Mouse (Mus musculus): ENCODE data around the gene Dlk2. TPM values are rescaled to one million over a fixed set of nuclear protein-coding genes. Genes with fewer than 3 reads are reported as not detected.
A peak's percentile ranks its signal among the peaks of the same experiment; 100 is the strongest.

Gene Dlk2
- 0.36 and 0.77 TPM in 2 replicates for polyA plus RNA-seq (2016; fragmentation: Nextera tagmentation; extraction: Ambion mirVana)

DNA sequence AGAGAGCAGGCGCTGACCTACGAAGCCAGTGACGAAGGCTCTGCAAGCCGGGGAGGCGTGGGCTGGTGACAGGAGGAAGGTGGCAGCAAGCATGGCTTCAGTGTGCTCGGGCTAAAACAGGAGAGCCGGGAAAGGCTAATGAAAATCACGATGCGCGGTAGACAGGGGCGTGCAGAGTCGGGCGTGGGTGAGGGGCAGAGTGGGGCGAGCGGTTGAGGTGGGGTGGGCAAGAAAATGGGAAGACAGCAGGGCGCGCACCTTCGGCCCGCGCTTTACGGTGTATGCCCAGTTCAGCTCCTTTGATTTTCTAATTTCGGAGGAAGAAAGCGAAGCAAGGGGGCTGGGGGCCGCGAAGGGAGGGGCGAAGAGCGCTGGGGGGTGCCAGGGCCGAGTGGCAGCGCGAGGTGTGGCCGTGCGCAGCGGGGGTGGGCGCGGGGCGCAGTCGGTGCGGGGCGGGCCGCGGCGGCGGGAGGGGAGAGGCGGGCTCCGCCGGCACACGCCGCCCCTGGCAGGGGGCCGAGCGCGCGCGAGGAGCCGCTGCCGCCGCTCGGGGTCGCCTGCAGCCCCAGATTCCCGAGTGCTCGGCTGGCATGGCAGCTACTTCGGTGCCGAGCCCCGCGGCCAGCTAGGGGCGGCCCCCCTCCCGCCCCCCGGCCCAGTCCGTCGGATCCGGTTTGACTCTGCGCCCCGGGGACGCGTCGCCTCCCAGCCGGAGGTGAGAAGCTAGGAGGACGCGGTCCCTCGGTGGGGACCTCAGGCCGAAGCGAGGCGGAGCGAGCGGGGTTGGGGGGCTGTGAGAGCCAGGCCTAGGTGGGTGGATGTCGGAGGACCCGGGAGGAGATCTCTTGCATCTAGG lies at the start of gene Dlk2:
Gene Dlk2 (plus strand): TSS at position 58 of the 856 bp plus-strand sequence.
- WGBS, result under 1% methylated on average over 70 of the region's 86 CpGs
- peaks cover 24% of the 10 kb centered on the region for H3K4me1 ChIP-seq
- no peak for DNase-seq (ENCODE audit: low spot score)
- H3K9me3 ChIP-seq, result no peaks in the 10 kb centered on the region
- peak within 1 kb of the TSS; percentile 42 for H3K27ac ChIP-seq
- no peaks in the 10 kb centered on the region for H3K36me3 ChIP-seq
- peaks cover 95% of the 10 kb centered on the region for H3K27me3 ChIP-seq (ENCODE audit: insufficient read depth, poor library complexity, severe bottlenecking)
- peak within 1 kb of the TSS; percentile 75 for H3K4me3 ChIP-seq

DNA sequence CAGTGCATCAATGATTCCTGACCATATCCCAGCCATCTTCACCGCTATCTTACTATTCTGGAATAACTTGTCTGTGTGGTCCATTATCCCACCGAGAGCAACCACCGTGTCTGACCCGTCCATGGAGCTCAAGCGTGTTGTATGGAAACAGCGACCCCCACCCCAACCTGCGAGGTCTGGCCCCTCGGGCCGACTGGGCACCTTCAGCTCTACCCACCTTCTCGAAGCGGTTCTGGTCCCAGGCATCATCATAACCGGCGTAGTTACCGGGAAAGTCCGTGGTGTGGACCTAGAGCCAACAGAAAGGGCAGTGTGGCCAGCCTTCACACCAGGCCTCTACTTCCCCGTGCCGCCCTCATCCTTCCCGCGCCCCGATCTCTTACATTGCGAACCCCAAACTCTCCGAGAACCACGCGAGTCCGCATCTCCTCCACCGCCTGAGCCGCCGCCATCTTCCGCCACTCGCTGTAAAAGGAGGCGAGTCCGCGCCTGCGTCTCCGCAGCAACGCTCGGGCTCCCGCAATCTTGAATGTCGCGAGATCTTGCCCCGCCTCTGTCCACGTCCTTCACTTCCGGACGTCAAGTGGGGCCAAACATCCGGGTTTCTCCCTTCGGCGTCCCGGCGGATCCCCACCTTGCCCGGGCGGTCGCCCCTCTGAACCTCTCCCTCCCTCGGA lies 49.6 kb upstream of the Dlk2 start, which contains the start of the genes Polr1c and Yipf3:
Gene Polr1c (minus strand): TSS at position 543 of the 677 bp plus-strand sequence.
Gene Yipf3 (plus strand): TSS at position 569 of the 677 bp plus-strand sequence.
- Histone ChIP-seq H3K27ac (peak within 1 kb of the TSS; percentile 90), H3K9me3 (no peaks in the 10 kb centered on the region), H3K4me1 (peaks cover 19% of the 10 kb centered on the region), H3K4me3 (peak within 1 kb of the TSS; percentile 88), H3K36me3 (peaks cover 75% of the 10 kb centered on the region), H3K27me3 (ENCODE audit: insufficient read depth, poor library complexity, severe bottlenecking) (peaks cover 10% of the 10 kb centered on the region; the same call in 1 of the 2 replicates)
- WGBS, result under 1% methylated on average over 53 of the region's 53 CpGs
- DNase-seq (ENCODE audit: low spot score), result peak; percentile 97

DNA sequence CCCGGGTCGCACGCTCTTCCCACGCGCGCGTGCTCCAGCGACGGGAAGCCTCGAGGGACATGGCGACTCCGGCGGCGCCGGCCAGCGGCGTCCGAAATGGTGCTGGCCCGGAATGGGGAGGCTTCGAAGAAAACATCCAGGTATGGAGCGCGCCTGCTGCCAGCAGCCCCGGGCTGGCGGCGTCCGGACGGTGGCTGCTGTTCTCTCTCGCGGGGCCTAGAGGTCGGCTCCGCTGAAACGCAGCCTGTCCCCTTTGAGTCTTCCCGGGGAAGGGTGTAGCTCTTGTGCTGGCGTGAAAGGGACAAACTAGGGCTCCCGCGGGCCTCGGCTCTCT lies 49.1 kb upstream of the Dlk2 start:
- peaks cover 69% of the 10 kb centered on the region for H3K36me3 ChIP-seq
- H3K27ac ChIP-seq, result peak overlapping the region; percentile 90
- H3K27me3 ChIP-seq (ENCODE audit: insufficient read depth, poor library complexity, severe bottlenecking), result peaks cover 5% of the 10 kb centered on the region; the same call in 1 of the 2 replicates
- peaks cover 20% of the 10 kb centered on the region for H3K4me1 ChIP-seq
- DNase-seq (ENCODE audit: low spot score), result no peak
- peak overlapping the region; percentile 88 for H3K4me3 ChIP-seq
- under 1% methylated on average over 37 of the region's 37 CpGs for WGBS
- no peaks in the 10 kb centered on the region for H3K9me3 ChIP-seq

DNA sequence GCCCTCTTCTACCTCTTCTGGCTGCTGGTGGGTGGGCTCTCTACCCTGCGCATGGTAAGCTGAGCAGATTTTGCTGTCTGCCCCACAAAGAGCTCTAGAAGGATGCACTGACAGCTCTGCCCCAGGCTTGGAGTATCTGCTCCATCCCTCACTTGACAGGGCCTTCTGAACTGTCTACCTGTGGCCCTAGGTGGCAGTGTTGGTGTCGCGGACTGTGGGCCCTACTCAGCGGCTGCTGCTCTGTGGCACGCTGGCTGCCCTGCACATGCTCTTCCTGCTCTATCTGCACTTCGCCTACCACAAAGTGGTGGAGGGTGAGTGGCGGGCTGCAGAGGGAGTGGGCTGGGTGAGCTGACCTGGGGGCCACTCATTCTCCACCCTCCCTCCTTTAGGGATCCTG lies 46.0 kb upstream of the Dlk2 start:
- H3K4me3 ChIP-seq, result no peak overlapping the region
- no peak for DNase-seq (ENCODE audit: low spot score)
- peaks cover 36% of the 10 kb centered on the region for H3K4me1 ChIP-seq

DNA sequence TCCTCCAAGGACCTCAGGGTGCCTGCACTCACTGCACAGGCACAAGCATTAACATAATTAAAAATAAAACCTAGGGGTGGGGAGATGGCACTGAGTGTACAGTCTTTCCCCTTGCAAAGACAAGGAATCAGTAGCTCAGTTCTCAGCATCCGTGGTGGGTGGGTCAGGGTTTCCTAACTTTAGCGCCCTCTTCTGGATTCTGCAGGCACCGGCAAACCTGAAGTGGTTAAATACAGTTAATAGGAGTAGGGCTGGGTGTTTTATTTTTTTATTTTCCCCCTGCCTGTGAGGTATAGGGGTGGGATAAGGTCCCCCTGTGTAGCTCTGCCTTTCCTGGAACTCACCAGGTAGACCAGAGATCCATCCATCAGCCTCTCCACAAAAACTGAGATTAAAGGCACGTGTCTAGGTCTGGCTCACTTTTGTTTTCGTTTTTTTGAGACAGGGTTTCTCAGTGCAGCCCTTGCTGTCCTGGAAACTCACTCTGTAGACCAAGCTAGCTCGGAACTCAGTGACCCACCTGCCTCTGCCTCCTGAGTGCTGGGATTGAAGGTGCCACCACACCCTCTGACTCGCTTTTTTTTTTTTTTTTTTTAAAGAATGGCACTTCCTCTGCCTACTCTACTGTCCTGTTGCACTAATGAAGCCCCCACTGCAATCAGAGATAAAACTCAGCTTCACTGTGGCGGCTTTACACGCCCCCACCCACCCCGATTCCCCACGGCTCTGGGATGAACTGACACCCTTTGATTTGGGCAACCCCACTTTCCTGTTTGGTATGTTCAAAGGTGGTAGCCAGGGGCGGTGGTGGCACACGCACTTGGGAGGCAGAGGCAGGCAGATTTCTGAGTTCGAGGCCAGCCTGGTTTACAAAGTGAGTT lies 44.4 kb upstream of the Dlk2 start:
- Histone ChIP-seq H3K4me1 (peaks cover 31% of the 10 kb centered on the region), H3K9me3 (no peaks in the 10 kb centered on the region), H3K27ac (no peak overlapping the region), H3K27me3 (ENCODE audit: insufficient read depth, poor library complexity, severe bottlenecking) (peaks cover 34% of the 10 kb centered on the region), H3K4me3 (peak overlapping the region; percentile 72), H3K36me3 (peaks cover 55% of the 10 kb centered on the region)
- no peak for DNase-seq (ENCODE audit: low spot score)
- 50% methylated on average over 14 of the region's 14 CpGs for WGBS

More for the DNA sequence above, 46.0 kb upstream of the Dlk2 start:
- H3K36me3 ChIP-seq, result peaks cover 41% of the 10 kb centered on the region
- no peak overlapping the region for H3K27ac ChIP-seq
- peaks cover 24% of the 10 kb centered on the region for H3K27me3 ChIP-seq (ENCODE audit: insufficient read depth, poor library complexity, severe bottlenecking)
- H3K9me3 ChIP-seq, result no peaks in the 10 kb centered on the region
- 74% methylated on average over 7 of the region's 7 CpGs for WGBS

DNA sequence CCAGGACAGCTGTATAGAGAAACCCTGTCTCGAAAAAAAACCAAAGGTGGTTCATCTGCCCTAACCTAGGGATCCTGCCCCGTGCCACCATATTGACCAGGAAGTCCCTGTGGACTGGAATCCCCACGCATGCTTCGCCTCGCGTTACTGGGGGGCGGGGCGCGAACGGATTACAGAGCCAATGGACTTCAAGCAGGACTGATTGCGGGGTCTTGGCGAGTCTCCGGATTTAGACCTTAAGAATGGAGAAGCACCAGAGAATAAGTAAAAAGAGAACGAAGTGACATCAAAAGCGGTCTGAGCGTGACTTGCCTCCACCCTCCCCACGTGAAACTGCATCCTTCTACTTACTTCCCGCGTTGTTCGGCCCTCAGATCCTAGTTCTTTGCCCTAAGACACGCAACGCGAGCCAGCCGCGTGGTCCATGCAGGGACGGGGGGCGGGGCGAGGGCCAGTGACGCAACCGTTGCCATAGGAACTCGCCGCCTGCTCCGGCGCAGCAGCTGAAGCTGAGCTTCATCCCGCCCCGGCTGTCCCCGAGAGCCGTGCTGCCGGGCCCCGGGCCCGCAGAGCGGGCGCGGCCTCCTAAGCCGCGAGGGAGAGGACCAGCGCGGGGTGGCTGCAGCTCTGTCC lies 43.7 kb upstream of the Dlk2 start, which contains the start of gene Lrrc73:
Gene Lrrc73 (plus strand): TSS at position 80 of the 633 bp plus-strand sequence.
- Histone ChIP-seq H3K27me3 (ENCODE audit: insufficient read depth, poor library complexity, severe bottlenecking) (peaks cover 34% of the 10 kb centered on the region), H3K36me3 (peaks cover 62% of the 10 kb centered on the region), H3K27ac (peak within 1 kb of the TSS; percentile 31), H3K4me3 (peak within 1 kb of the TSS; percentile 72), H3K9me3 (no peaks in the 10 kb centered on the region), H3K4me1 (peaks cover 35% of the 10 kb centered on the region)
- peak; percentile 94 for DNase-seq (ENCODE audit: low spot score)
- 2% methylated on average over 48 of the region's 48 CpGs for WGBS

DNA sequence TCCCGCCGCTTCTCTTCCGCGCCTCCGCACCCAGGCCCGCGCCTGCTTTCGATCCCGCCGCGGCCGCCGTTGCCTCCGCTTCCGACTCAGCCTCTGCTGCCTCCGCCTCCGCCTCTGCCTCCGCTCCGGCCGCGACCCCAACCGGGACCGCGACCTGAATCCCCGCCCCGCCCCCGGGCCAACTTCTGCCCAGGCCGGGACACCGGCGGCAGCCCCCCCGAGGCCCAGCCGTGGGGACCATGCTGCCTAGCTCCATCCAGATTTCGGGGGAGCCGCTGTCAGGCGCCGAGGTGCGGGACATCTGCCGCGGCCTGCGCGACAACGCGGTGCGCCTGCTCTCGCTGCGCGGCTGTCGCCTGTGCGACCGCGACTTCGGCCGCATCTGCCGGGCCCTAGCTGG lies 43.1 kb upstream of the Dlk2 start:
- H3K27me3 ChIP-seq (ENCODE audit: insufficient read depth, poor library complexity, severe bottlenecking), result peaks cover 34% of the 10 kb centered on the region
- under 1% methylated on average over 52 of the region's 54 CpGs for WGBS
- H3K9me3 ChIP-seq, result no peaks in the 10 kb centered on the region
- H3K36me3 ChIP-seq, result peaks cover 66% of the 10 kb centered on the region
- peaks cover 35% of the 10 kb centered on the region for H3K4me1 ChIP-seq
- peak overlapping the region; percentile 72 for H3K4me3 ChIP-seq
- DNase-seq (ENCODE audit: low spot score), result no peak
- peak overlapping the region; percentile 31 for H3K27ac ChIP-seq

DNA sequence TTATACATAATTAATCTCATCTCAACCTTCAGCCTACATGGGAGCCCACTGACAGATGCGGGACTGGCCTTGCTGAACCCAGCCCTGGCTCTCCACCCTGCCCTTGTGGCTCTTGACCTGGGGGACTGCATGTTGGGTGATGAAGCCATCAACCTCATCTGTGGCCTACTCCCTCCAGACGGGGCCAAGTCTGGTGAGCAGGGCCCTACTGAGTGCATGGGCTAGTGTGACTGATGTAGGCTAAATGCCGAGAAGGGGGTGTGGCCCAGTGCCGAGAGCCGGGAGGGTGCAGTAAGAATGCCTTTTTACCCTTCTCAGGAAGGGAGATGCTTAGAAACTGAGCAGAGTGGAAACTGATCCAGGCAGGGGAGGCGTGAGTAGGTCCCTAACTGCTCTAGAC lies 42.1 kb upstream of the Dlk2 start:
- Histone ChIP-seq H3K27ac (no peak overlapping the region), H3K27me3 (ENCODE audit: insufficient read depth, poor library complexity, severe bottlenecking) (peaks cover 34% of the 10 kb centered on the region), H3K36me3 (peaks cover 66% of the 10 kb centered on the region), H3K4me1 (peaks cover 41% of the 10 kb centered on the region), H3K4me3 (no peak overlapping the region), H3K9me3 (no peaks in the 10 kb centered on the region)
- DNase-seq (ENCODE audit: low spot score), result no peak
- WGBS, result 23% methylated on average over 6 of the region's 6 CpGs

DNA sequence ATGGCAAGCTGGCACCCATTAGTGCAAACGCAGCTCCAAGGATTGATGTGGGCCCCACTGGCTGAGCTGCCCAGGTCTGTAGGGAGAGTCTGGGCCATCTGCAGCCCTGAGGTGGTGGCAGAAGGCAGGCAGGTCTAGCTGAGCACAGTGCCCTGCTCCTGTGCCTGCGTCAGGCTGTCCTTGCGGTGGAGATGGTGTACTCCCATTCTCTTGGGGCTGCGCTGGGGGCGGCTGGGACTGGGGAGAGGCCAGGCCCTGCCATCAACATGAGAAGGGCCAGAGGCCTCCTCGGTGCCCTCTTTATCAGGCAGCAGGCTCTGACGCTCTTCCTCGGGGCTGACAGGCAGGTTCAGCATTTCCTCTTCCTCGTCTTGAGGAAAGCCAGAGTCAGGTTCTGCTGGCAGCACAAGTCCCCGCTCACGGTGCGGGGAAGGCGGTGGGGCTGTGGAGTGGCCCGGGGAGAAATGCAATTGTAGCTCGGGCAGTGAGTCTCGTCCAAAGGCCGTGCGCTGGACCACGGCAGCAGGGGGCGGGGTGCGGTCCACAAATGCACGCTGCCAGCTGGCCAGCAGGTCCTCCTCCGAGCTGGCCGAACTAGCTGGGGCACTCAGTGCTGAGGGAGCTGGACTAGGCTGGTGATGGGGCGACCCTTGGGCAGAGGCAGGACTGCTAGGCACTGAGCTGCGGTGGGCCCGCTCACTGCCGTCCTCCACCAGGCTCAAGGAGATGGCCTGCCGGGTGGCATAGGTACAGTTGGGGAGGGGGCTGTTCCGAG lies 38.8 kb upstream of the Dlk2 start:
- H3K27ac ChIP-seq, result peak overlapping the region; percentile 48; the same call in 1 of the 2 replicates
- H3K36me3 ChIP-seq, result peaks cover 75% of the 10 kb centered on the region
- 73% methylated on average over 30 of the region's 30 CpGs for WGBS

DNA sequence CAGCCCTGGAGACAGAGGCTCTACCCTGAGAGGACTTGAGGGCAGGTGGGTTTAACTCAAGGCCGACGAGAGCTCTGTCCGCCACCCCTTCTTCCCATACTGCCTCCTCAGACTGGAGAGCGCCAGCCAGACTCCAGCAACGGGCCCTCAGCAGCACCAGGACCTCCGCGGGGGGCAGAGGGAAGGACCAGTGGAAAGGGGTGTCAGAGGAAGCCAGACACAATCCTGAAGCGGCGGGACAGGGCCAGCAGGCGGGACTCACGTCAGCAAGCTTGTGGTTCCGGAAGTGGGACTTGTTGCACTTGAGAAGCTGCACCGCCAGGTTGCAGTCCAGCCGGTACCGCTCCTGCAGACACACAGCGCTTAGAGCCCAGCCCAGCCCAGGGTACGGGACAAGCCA lies 37.5 kb upstream of the Dlk2 start:
- DNase-seq (ENCODE audit: low spot score), result no peak
- Histone ChIP-seq H3K4me3 (no peak overlapping the region), H3K36me3 (peaks cover 87% of the 10 kb centered on the region), H3K4me1 (peaks cover 35% of the 10 kb centered on the region), H3K27me3 (ENCODE audit: insufficient read depth, poor library complexity, severe bottlenecking) (peaks cover 26% of the 10 kb centered on the region), H3K9me3 (no peaks in the 10 kb centered on the region), H3K27ac (no peak overlapping the region)
- WGBS, result 85% methylated on average over 17 of the region's 17 CpGs

More for the DNA sequence above, 38.8 kb upstream of the Dlk2 start:
- H3K27me3 ChIP-seq (ENCODE audit: insufficient read depth, poor library complexity, severe bottlenecking), result peaks cover 34% of the 10 kb centered on the region
- H3K4me1 ChIP-seq, result peaks cover 47% of the 10 kb centered on the region
- DNase-seq (ENCODE audit: low spot score), result no peak
- H3K4me3 ChIP-seq, result no peak overlapping the region
- H3K9me3 ChIP-seq, result no peaks in the 10 kb centered on the region

DNA sequence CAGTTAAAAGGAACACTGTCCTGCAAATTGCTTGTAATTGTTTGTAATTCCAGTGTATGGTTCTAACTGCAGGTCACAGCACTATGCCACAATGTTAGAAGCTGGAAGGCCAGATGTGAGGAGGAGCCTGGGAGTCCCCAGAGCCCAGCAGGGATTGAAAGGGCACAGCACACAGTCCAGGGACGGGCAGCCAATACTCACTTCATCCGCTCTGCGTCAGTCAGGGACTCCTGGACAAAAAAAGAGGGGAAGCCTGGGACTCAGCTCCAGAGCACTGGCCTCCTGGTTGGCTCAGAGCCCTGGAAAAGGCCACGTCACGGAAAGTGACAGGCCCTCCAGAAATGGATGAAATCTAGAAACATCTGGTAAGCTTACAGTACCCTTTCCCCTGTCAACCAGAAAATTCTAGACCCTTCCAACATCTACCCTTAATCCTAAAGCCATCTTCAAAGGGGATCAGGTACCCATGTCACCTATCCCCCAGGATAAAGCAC lies 35.0 kb upstream of the Dlk2 start:
- Histone ChIP-seq H3K27ac (no peak overlapping the region), H3K27me3 (ENCODE audit: insufficient read depth, poor library complexity, severe bottlenecking) (0 out of 2 replicates have a peak, but pooled peaks cover under 1% of the 10 kb centered on the region), H3K4me3 (no peak overlapping the region), H3K9me3 (no peaks in the 10 kb centered on the region), H3K4me1 (peaks cover 49% of the 10 kb centered on the region), H3K36me3 (peaks cover 96% of the 10 kb centered on the region)
- 87% methylated on average over 5 of the region's 5 CpGs for WGBS
- DNase-seq (ENCODE audit: low spot score), result no peak
